19 mouse cellular contexts compared by ENCODE assay signal in genomic region chr14:46718483-46718922, GRCm38 (mm10). TPM values are rescaled to one million over a fixed set of nuclear protein-coding genes. Genes with fewer than 3 reads are reported as not detected.
DNase-seq lines count a peak whose midpoint lies in the region; ATAC-seq and TF ChIP-seq lines count a peak whose summit lies in the region.
"Had no signal": no experiment of that assay in that cellular context is flagged by ENCODE, and none has a peak within 500 bp of the region (broad histone marks: within the 10 kb centered on the region; RNA-seq: fewer than 3 reads in every experiment).

No protein-coding gene starts in this region.

- ATAC-seq in forebrain, embryonic 11.5 days (replicated peaks; ENCODE audit: low FRiP score): no peak
- no peak for ATAC-seq in forebrain, postnatal 0 days
- 0 out of 2 replicates have a peak, but pooled peaks have one; percentile 4 for ATAC-seq in midbrain, embryonic 15.5 days (replicated peaks)
- ATAC-seq in midbrain, embryonic 13.5 days: no peak
- ATAC-seq in embryonic facial prominence, embryonic 14.5 days (ENCODE audit: low read depth): peak; percentile 56; the same call in 1 of the 2 replicates
- ATAC-seq in megakaryocyte-erythroid progenitor cell, adult 5-6 weeks (replicated peaks; ENCODE audit: low FRiP score, low TSS enrichment, poor library complexity, severe bottlenecking): no peak
- ATAC-seq: activated CD4-positive, CD25-positive, alpha-beta regulatory T cell, adult 4 months; forebrain, embryonic 16.5 days had no signal

- TF ChIP-seq CTCF in forebrain, postnatal 0 days (IDR thresholded peaks at IDR 0.05; ENCODE audit: low read depth): no peak

- H3K36me3 ChIP-seq in forebrain, embryonic 11.5 days (ENCODE audit: control insufficient read depth, insufficient read depth, low read length): no peaks in the 10 kb centered on the region
- no peaks in the 10 kb centered on the region for H3K36me3 ChIP-seq in forebrain, postnatal 0 days (ENCODE audit: insufficient read depth)
- no peaks in the 10 kb centered on the region for H3K36me3 ChIP-seq in midbrain, embryonic 15.5 days (replicated peaks)
- H3K36me3 ChIP-seq in midbrain, embryonic 13.5 days: no peaks in the 10 kb centered on the region
- no peaks in the 10 kb centered on the region for H3K36me3 ChIP-seq in embryonic facial prominence, embryonic 14.5 days (ENCODE audit: control insufficient read depth, insufficient read depth, low read length)
- H3K36me3 ChIP-seq: embryonic facial prominence, embryonic 15.5 days had no signal

- H3K9me3 ChIP-seq in forebrain, embryonic 11.5 days (ENCODE audit: control insufficient read depth, low read length): no peaks in the 10 kb centered on the region
- H3K9me3 ChIP-seq in forebrain, postnatal 0 days (ENCODE audit: low read length): no peaks in the 10 kb centered on the region
- no peaks in the 10 kb centered on the region for H3K9me3 ChIP-seq in midbrain, embryonic 15.5 days
- no peaks in the 10 kb centered on the region for H3K9me3 ChIP-seq in midbrain, embryonic 13.5 days
- no peaks in the 10 kb centered on the region for H3K9me3 ChIP-seq in embryonic facial prominence, embryonic 14.5 days (ENCODE audit: control insufficient read depth, low read length)
- H3K9me3 ChIP-seq: embryonic facial prominence, embryonic 15.5 days had no signal

- no peaks in the 10 kb centered on the region for H3K27me3 ChIP-seq in forebrain, embryonic 11.5 days (ENCODE audit: control insufficient read depth, insufficient read depth, low read length)
- 0 out of 2 replicates have a peak, but pooled peaks cover 5% of the 10 kb centered on the region for H3K27me3 ChIP-seq in forebrain, postnatal 0 days (ENCODE audit: insufficient read depth, low read length)
- no peaks in the 10 kb centered on the region for H3K27me3 ChIP-seq in midbrain, embryonic 15.5 days (replicated peaks)
- no peaks in the 10 kb centered on the region for H3K27me3 ChIP-seq in midbrain, embryonic 13.5 days
- H3K27me3 ChIP-seq in embryonic facial prominence, embryonic 14.5 days (replicated peaks; ENCODE audit: control insufficient read depth, insufficient read depth, low read length): no peaks in the 10 kb centered on the region
- H3K27me3 ChIP-seq: embryonic facial prominence, embryonic 15.5 days had no signal

- 0 out of 2 replicates have a peak, but pooled peaks cover 4% of the 10 kb centered on the region for H3K4me1 ChIP-seq in forebrain, embryonic 11.5 days (replicated peaks; ENCODE audit: control insufficient read depth, insufficient read depth, low read length)
- no peaks in the 10 kb centered on the region for H3K4me1 ChIP-seq in forebrain, postnatal 0 days (ENCODE audit: insufficient read depth)
- no peaks in the 10 kb centered on the region for H3K4me1 ChIP-seq in midbrain, embryonic 15.5 days
- no peaks in the 10 kb centered on the region for H3K4me1 ChIP-seq in midbrain, embryonic 13.5 days (replicated peaks)
- H3K4me1 ChIP-seq in embryonic facial prominence, embryonic 14.5 days (ENCODE audit: control insufficient read depth, insufficient read depth, low read length): peaks cover 17% of the 10 kb centered on the region

- peak; percentile 63 for DNase-seq in forebrain, embryonic 11.5 days (ENCODE audit: low spot score)
- no peak for DNase-seq in forebrain, postnatal 0 days
- DNase-seq in embryonic facial prominence, embryonic 14.5 days (ENCODE audit: low spot score): peak; percentile 86
- peak; percentile 74 for DNase-seq in mesoderm, embryonic 11.5 days (ENCODE audit: low read depth, low spot score)
- no peak for DNase-seq in left cerebral cortex, postnatal 25 days (ENCODE audit: low spot score in 2 of 2)
- DNase-seq: adrenal gland, postnatal 36 days; cerebellum, adult 9-11 months; gastrocnemius, postnatal 25 days; heart, postnatal 14 days; kidney, postnatal 10 days; layer of hippocampus, adult 9-11 months; right cerebral cortex, adult 18-20 months; spleen, adult 18-20 months had no signal

- H3K27ac ChIP-seq in forebrain, embryonic 11.5 days (ENCODE audit: low read depth, low read length): no peak overlapping the region
- no peak overlapping the region for H3K27ac ChIP-seq in forebrain, postnatal 0 days (ENCODE audit: low read depth, low read length)
- H3K27ac ChIP-seq in midbrain, embryonic 15.5 days: no peak overlapping the region
- no peak overlapping the region for H3K27ac ChIP-seq in midbrain, embryonic 13.5 days
- 0 out of 2 replicates have a peak overlapping the region, but pooled peaks have one; percentile 5 for H3K27ac ChIP-seq in embryonic facial prominence, embryonic 14.5 days (replicated peaks; ENCODE audit: low read depth, low read length)
- H3K27ac ChIP-seq: embryonic facial prominence, embryonic 15.5 days had no signal

- 58% methylated on average over 12 of the region's 12 CpGs for WGBS in forebrain, embryonic 11.5 days
- 56% methylated on average over 12 of the region's 12 CpGs for WGBS in forebrain, postnatal 0 days
- WGBS in midbrain, embryonic 15.5 days: 69% methylated on average over 12 of the region's 12 CpGs
- 76% methylated on average over 12 of the region's 12 CpGs for WGBS in midbrain, embryonic 13.5 days
- 17% methylated on average over 12 of the region's 12 CpGs for WGBS in embryonic facial prominence, embryonic 14.5 days

- no peak overlapping the region for H3K4me2 ChIP-seq in forebrain, embryonic 11.5 days (ENCODE audit: low read depth, low read length, severe bottlenecking)
- no peak overlapping the region for H3K4me2 ChIP-seq in forebrain, postnatal 0 days (ENCODE audit: low read depth)
- no peak overlapping the region for H3K4me2 ChIP-seq in midbrain, embryonic 15.5 days
- no peak overlapping the region for H3K4me2 ChIP-seq in midbrain, embryonic 13.5 days (replicated peaks)
- no peak overlapping the region for H3K4me2 ChIP-seq in embryonic facial prominence, embryonic 14.5 days (ENCODE audit: low read depth, low read length)
- H3K4me2 ChIP-seq: embryonic facial prominence, embryonic 15.5 days had no signal

- no peak overlapping the region for H3K4me3 ChIP-seq in forebrain, embryonic 11.5 days (ENCODE audit: low read depth, low read length)
- H3K4me3 ChIP-seq in forebrain, postnatal 0 days (ENCODE audit: low read depth, low read length): no peak overlapping the region
- H3K4me3 ChIP-seq in midbrain, embryonic 15.5 days: no peak overlapping the region
- no peak overlapping the region for H3K4me3 ChIP-seq in midbrain, embryonic 13.5 days (replicated peaks)
- no peak overlapping the region for H3K4me3 ChIP-seq in embryonic facial prominence, embryonic 14.5 days (ENCODE audit: low read depth, low read length)
- H3K4me3 ChIP-seq: embryonic facial prominence, embryonic 15.5 days had no signal

- intact Hi-C loops in left cerebral cortex, postnatal 25 days (cut with DNase I): no loop called here

- H3K9ac ChIP-seq in forebrain, embryonic 11.5 days (ENCODE audit: low read length): no peak overlapping the region
- no peak overlapping the region for H3K9ac ChIP-seq in forebrain, postnatal 0 days
- H3K9ac ChIP-seq in midbrain, embryonic 15.5 days: no peak overlapping the region
- H3K9ac ChIP-seq in midbrain, embryonic 13.5 days (replicated peaks): no peak overlapping the region
- H3K9ac ChIP-seq in embryonic facial prominence, embryonic 14.5 days (ENCODE audit: low read depth, low read length): no peak overlapping the region
- H3K9ac ChIP-seq: embryonic facial prominence, embryonic 15.5 days had no signal

RNA-seq across cellular contexts. Expression of gene Cdkn3, which starts 41.8 kb away (rescaled TPM):
- 51.8 and 55.5 TPM in 2 replicates for polyA plus RNA-seq in forebrain, embryonic 11.5 days (2014; fragmentation: Nextera tagmentation; extraction: Ambion mirVana)
- 1.2 and 2.1 TPM in 2 replicates for total RNA-seq in forebrain, postnatal 0 days (2014; rRNA removed)
- polyA plus RNA-seq in forebrain, postnatal 0 days (2015; fragmentation: Nextera tagmentation; extraction: Ambion mirVana): 7.1 and 7.4 TPM in 2 replicates
- 8.6 TPM in 2 replicates for polyA plus RNA-seq in midbrain, embryonic 15.5 days (2015; fragmentation: Nextera tagmentation; extraction: Ambion mirVana)
- 19.2 and 20.8 TPM in 2 replicates for polyA plus RNA-seq in midbrain, embryonic 13.5 days (2015; fragmentation: Nextera tagmentation; extraction: Ambion mirVana)
- 42.6 and 46.3 TPM in 2 replicates for polyA plus RNA-seq in embryonic facial prominence, embryonic 14.5 days (2014; fragmentation: Nextera tagmentation; extraction: Ambion mirVana)
- 11.7 and 17.5 TPM in 2 replicates for total RNA-seq in megakaryocyte-erythroid progenitor cell, adult 5-6 weeks (2014; fragmentation: Nextera tagmentation)
- 13.0 and 16.6 TPM in 2 replicates for total RNA-seq in megakaryocyte-erythroid progenitor cell, adult 5-6 weeks (2017)
- 1 to 10 TPM; 1.1 to 1.9 TPM for total RNA-seq in left cerebral cortex, postnatal 25 days (2021)

Comparison
In these comparisons a context has a peak if more than half of its experiments do, and no peak if none do; other contexts are left out.
1. ATAC-seq: peak in midbrain, embryonic 15.5 days (single experiment) and embryonic facial prominence, embryonic 14.5 days (single experiment); none in forebrain, embryonic 11.5 days (single experiment), forebrain, postnatal 0 days (single experiment), midbrain, embryonic 13.5 days (single experiment) and megakaryocyte-erythroid progenitor cell, adult 5-6 weeks (single experiment).
2. DNase-seq: peak in forebrain, embryonic 11.5 days (single experiment), embryonic facial prominence, embryonic 14.5 days (single experiment) and mesoderm, embryonic 11.5 days (single experiment); none in forebrain, postnatal 0 days (single experiment) and left cerebral cortex, postnatal 25 days (0 of 2).